Mouse (Mus musculus): ENCODE results near the gene Zfp654. TPM values are rescaled to one million over a fixed set of nuclear protein-coding genes. Genes with fewer than 3 reads are reported as not detected.
A peak's percentile ranks its signal among the peaks of the same experiment; 100 is the strongest.

Zfp654 gene
- polyA plus RNA-seq, 1 experiment from 2014 or later, result 7.3 TPM

DNA sequence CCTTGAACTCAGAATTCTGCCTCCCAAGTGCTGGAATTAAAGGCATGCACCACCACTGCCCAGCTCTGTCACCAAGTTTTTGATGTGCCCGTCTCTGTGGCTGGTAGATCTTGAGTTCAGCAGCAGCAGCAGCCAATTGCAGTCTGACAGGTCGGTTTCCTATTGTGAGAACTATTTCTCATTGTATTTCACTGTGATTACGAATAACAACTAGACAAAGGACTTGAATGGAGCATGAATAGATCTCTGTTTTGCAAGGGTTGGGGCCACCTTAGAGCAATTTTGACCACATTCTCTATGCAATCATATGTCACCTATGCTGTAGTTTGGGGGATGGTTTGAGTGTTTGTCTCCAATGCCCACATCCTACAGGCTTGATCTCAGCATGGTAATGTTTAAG lies 29.5 kb upstream of the Zfp654 start:
- H3K4me1 ChIP-seq (replicated peaks; ENCODE audit: control insufficient read depth, insufficient read depth, low read length), result 0 out of 2 replicates have a peak, but pooled peaks cover 2% of the 10 kb centered on the region
- no peak overlapping the region for H3K4me2 ChIP-seq
- DNase-seq (ENCODE audit: low spot score) (no peak), ATAC-seq (replicated peaks; ENCODE audit: low FRiP score) (no peak)
- H3K9me3 ChIP-seq (ENCODE audit: control insufficient read depth, low read length), result no peaks in the 10 kb centered on the region
- H3K4me3 ChIP-seq (ENCODE audit: low read depth, low read length), result no peak overlapping the region
- WGBS, result 74% methylated on average over 3 of the region's 3 CpGs
- H3K27me3 ChIP-seq (replicated peaks; ENCODE audit: control insufficient read depth, insufficient read depth, low read length), result no peaks in the 10 kb centered on the region
- H3K27ac ChIP-seq (ENCODE audit: low read depth, low read length), result no peak overlapping the region
- no peak overlapping the region for H3K9ac ChIP-seq (ENCODE audit: low read depth, low read length)
- H3K36me3 ChIP-seq (ENCODE audit: control insufficient read depth, insufficient read depth, low read length), result no peaks in the 10 kb centered on the region

DNA sequence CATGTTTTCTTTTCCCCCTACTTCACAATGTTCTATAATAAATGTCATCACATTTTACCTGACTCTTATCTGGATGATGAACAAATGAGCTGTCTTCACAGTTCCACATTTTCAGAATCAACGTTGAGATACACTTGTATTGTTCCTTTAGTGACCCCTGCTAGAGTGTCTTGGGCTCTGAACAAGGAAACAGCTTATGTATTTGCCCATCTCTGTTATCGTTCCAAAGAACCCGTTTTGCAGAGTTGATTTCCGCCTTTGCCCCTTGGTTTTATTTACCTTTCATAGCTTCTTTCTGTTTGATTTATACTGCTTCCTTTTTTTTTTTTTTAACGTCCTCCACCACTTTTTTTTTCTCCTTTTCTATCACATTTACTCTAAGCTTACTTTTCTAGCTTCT lies 28.3 kb upstream of the Zfp654 start:
- no peaks in the 10 kb centered on the region for H3K9me3 ChIP-seq (ENCODE audit: control insufficient read depth, low read length)
- no peaks in the 10 kb centered on the region for H3K36me3 ChIP-seq (ENCODE audit: control insufficient read depth, insufficient read depth, low read length)
- WGBS, result 64% methylated on average over 5 of the region's 5 CpGs

DNA sequence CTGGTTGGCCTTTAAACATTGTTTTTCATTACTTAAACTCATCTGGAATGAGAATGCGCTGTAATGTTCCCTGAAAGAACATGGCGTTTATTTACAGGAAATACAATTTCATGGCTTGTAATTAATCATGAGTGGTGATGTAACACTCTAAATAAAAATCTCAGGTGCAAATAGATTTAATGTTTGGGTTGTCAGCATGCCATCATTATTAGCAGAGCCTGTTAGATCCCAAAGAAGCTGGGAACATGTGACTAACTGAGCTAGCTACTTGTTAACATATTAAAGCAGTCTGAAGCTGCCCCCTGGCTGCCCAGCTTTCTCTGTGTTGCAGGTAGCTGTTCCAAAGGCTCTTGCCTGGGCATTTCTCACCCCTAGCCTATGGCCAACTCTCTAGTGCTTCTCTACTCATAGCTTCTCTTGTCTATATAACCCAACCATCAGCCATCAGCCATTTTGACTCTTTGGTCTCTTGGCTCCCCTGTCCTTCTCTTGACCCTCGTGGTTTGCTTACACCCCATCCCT lies 27.2 kb upstream of the Zfp654 start:
- no peak overlapping the region for H3K9ac ChIP-seq (ENCODE audit: low read depth, low read length)
- H3K4me1 ChIP-seq (replicated peaks; ENCODE audit: control insufficient read depth, insufficient read depth, low read length), result no peaks in the 10 kb centered on the region
- ATAC-seq (replicated peaks; ENCODE audit: low FRiP score) (no peak), DNase-seq (ENCODE audit: low spot score) (no peak)
- H3K36me3 ChIP-seq (ENCODE audit: control insufficient read depth, insufficient read depth, low read length), result no peaks in the 10 kb centered on the region
- H3K4me2 ChIP-seq, result no peak overlapping the region
- H3K4me3 ChIP-seq (ENCODE audit: low read depth, low read length), result no peak overlapping the region
- WGBS, result 83% methylated on average over 3 of the region's 3 CpGs
- no peak overlapping the region for H3K27ac ChIP-seq (ENCODE audit: low read depth, low read length)
- no peaks in the 10 kb centered on the region for H3K27me3 ChIP-seq (replicated peaks; ENCODE audit: control insufficient read depth, insufficient read depth, low read length)
- no peaks in the 10 kb centered on the region for H3K9me3 ChIP-seq (ENCODE audit: control insufficient read depth, low read length)

More for the DNA sequence above, 28.3 kb upstream of the Zfp654 start:
- no peak overlapping the region for H3K9ac ChIP-seq (ENCODE audit: low read depth, low read length)
- DNase-seq (ENCODE audit: low spot score) (no peak), ATAC-seq (replicated peaks; ENCODE audit: low FRiP score) (no peak)
- H3K27ac ChIP-seq (ENCODE audit: low read depth, low read length), result no peak overlapping the region
- no peak overlapping the region for H3K4me2 ChIP-seq
- H3K27me3 ChIP-seq (replicated peaks; ENCODE audit: control insufficient read depth, insufficient read depth, low read length), result no peaks in the 10 kb centered on the region
- H3K4me1 ChIP-seq (replicated peaks; ENCODE audit: control insufficient read depth, insufficient read depth, low read length), result 0 out of 2 replicates have a peak, but pooled peaks cover 2% of the 10 kb centered on the region
- H3K4me3 ChIP-seq (ENCODE audit: low read depth, low read length), result no peak overlapping the region

DNA sequence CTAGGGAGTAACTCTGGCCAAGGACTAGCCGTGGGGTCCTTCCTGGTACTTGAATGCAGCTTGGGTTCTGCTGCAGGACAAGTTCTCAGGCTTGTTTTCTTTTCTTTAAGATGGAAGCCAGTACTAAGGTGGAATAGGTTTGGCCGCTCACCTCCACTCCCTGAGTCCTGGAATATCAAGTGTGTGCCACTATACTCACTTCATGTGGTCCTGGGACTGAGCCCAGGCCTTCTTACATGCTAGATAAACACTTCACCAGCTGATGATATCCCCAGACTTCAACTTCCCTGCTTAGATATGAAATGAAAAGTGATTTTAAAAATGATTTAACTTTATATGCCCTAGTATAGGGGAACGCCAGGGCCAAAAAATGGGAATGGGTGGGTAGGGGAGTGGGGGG lies 25.9 kb upstream of the Zfp654 start:
- no peaks in the 10 kb centered on the region; the same call in 1 of the 2 replicates for H3K4me1 ChIP-seq (replicated peaks; ENCODE audit: control insufficient read depth, insufficient read depth, low read length)
- H3K36me3 ChIP-seq (ENCODE audit: control insufficient read depth, insufficient read depth, low read length), result no peaks in the 10 kb centered on the region
- no peak for ATAC-seq (replicated peaks; ENCODE audit: low FRiP score)
- no peaks in the 10 kb centered on the region for H3K9me3 ChIP-seq (ENCODE audit: control insufficient read depth, low read length)
- WGBS, result 88% methylated on average over 3 of the region's 3 CpGs
- H3K4me3 ChIP-seq (ENCODE audit: low read depth, low read length), result no peak overlapping the region
- DNase-seq (ENCODE audit: low spot score), result no peak
- no peak overlapping the region for H3K27ac ChIP-seq (ENCODE audit: low read depth, low read length)
- no peak overlapping the region for H3K4me2 ChIP-seq
- no peaks in the 10 kb centered on the region for H3K27me3 ChIP-seq (replicated peaks; ENCODE audit: control insufficient read depth, insufficient read depth, low read length)
- no peak overlapping the region for H3K9ac ChIP-seq (ENCODE audit: low read depth, low read length)

DNA sequence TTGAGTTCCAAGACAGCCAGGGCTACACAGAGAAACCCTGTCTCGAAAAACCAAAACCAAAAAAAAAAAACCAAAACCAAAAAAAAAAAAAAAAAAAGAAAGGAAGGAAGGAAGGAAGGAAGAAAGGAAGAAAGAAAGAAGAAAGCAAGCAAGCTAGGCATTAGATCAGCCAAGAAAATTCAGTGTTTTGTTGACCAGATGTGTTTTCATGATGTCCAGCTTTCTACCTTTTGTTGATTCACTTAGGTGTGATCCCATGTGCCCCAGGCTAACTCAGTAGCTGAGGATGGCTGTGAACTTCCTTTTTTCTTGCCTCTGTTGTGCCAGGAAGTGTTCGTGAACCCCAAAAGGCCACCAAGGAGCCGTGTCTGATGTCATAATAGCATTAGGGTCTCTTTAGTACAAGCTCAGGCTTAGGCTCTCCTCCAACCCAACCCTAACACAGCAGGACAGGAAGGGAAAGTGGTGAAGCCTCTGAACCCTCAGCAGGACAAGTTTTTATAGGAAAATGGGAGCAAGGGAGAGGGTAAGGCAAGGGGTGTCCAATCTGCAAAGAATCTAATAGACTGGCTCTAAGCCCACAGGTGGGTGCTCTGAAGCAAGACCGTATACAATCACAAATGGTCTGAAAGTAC lies 25.3 kb upstream of the Zfp654 start:
- 75% methylated on average over 4 of the region's 4 CpGs for WGBS

DNA sequence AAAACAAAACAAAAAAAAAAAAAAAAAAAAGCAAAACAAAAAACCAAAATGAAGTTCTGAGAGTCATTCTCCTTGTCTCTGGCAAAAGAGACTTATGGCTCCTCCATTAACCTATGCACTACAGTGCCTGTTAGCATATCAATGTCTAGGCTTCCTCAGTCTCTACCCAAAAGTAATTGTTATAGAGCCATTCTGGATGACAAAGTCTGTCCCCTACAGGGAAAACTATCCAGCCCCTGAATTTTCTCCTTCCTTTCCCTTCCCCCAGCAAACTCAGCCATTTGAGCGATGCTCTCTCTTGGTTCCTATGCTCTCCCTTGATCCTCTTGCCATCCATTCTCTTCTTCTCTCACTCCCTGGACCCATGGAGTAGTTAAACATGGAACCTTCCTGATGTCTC lies 24.4 kb upstream of the Zfp654 start:
- H3K9me3 ChIP-seq (ENCODE audit: control insufficient read depth, low read length), result no peaks in the 10 kb centered on the region
- ATAC-seq (replicated peaks; ENCODE audit: low FRiP score) (no peak), DNase-seq (ENCODE audit: low spot score) (no peak)
- no peak overlapping the region for H3K9ac ChIP-seq (ENCODE audit: low read depth, low read length)
- no peaks in the 10 kb centered on the region for H3K36me3 ChIP-seq (ENCODE audit: control insufficient read depth, insufficient read depth, low read length)
- no peak overlapping the region for H3K27ac ChIP-seq (ENCODE audit: low read depth, low read length)
- no peak overlapping the region for H3K4me3 ChIP-seq (ENCODE audit: low read depth, low read length)
- H3K4me2 ChIP-seq, result no peak overlapping the region
- no peaks in the 10 kb centered on the region; the same call in 1 of the 2 replicates for H3K4me1 ChIP-seq (replicated peaks; ENCODE audit: control insufficient read depth, insufficient read depth, low read length)
- WGBS, result 100% methylated on average over 1 of the region's 1 CpGs
- no peaks in the 10 kb centered on the region for H3K27me3 ChIP-seq (replicated peaks; ENCODE audit: control insufficient read depth, insufficient read depth, low read length)

More for the DNA sequence above, 25.3 kb upstream of the Zfp654 start:
- Histone ChIP-seq H3K27me3 (replicated peaks; ENCODE audit: control insufficient read depth, insufficient read depth, low read length) (no peaks in the 10 kb centered on the region), H3K27ac (ENCODE audit: low read depth, low read length) (no peak overlapping the region), H3K36me3 (ENCODE audit: control insufficient read depth, insufficient read depth, low read length) (no peaks in the 10 kb centered on the region), H3K4me3 (ENCODE audit: low read depth, low read length) (no peak overlapping the region), H3K4me1 (replicated peaks; ENCODE audit: control insufficient read depth, insufficient read depth, low read length) (no peaks in the 10 kb centered on the region; the same call in 1 of the 2 replicates), H3K9me3 (ENCODE audit: control insufficient read depth, low read length) (no peaks in the 10 kb centered on the region), H3K4me2 (no peak overlapping the region), H3K9ac (ENCODE audit: low read depth, low read length) (no peak overlapping the region)
- DNase-seq (ENCODE audit: low spot score) (no peak), ATAC-seq (replicated peaks; ENCODE audit: low FRiP score) (no peak)

DNA sequence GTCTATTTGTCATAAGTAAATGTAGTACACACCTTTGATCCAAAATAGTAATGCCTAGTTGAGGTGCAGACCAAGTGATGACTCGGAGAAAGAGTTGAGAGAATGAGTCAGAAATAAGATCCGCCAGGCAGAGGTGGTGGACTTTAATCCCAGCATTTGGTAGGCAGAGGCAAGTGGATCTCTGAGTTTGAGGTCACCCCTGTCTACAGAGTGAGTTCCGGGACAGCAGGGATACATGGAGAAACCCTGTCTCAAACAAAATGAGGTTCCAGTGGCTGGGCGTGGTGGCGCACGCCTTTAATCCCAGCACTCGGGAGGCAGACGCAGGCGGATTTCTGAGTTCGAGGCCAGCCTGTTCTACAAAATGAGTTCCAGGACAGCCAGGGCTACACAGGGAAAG lies 23.9 kb upstream of the Zfp654 start:
- Histone ChIP-seq H3K9me3 (ENCODE audit: control insufficient read depth, low read length) (no peaks in the 10 kb centered on the region), H3K27ac (ENCODE audit: low read depth, low read length) (no peak overlapping the region), H3K9ac (ENCODE audit: low read depth, low read length) (no peak overlapping the region), H3K4me1 (replicated peaks; ENCODE audit: control insufficient read depth, insufficient read depth, low read length) (no peaks in the 10 kb centered on the region; the same call in 1 of the 2 replicates), H3K4me2 (no peak overlapping the region), H3K36me3 (ENCODE audit: control insufficient read depth, insufficient read depth, low read length) (no peaks in the 10 kb centered on the region), H3K4me3 (ENCODE audit: low read depth, low read length) (no peak overlapping the region), H3K27me3 (replicated peaks; ENCODE audit: control insufficient read depth, insufficient read depth, low read length) (no peaks in the 10 kb centered on the region)
- 96% methylated on average over 10 of the region's 10 CpGs for WGBS
- no peak for ATAC-seq (replicated peaks; ENCODE audit: low FRiP score)
- no peak for DNase-seq (ENCODE audit: low spot score)

DNA sequence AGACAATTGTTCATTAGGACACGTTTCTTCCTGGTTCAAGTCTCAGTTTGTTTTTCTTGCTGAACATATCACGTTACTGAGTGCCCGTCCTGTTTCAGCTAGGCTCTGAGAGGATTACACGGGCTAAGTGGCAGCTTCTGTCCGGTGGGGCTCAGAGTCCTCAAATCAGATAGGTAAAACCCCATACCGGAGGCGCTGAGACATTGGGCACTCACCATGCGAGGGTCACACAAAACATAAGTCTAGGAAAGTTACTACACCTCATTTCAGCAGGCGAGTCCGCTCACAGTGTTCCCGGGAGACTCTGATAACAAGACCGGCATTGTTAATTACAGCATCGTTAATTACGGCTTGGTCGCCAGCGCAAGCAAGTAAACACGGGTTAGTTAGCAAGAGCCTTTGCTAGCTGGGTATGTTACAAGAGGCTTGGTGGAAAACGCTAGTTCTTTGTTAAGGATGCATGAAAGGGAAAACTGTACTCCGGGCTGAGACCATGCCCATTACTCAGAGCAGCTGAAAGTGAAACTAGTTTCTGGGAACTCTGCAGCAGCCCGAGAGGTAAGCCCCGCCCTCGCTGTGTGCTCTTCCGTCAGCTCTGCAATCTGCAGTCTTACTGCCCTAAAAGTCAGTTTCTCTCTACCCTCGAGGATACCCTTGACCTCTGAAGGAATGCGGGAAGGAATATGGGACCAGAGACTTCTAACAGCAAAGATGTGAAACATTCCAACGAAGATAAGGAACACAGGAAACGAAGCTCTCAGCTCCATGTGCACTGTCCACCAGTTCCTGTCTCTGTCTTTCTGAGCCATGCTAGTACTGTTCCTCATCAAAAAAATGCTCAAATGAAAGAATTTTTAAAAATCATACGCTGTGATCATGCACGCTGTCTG lies 22.2 kb upstream of the Zfp654 start:
- 2% methylated on average over 29 of the region's 29 CpGs for WGBS
- DNase-seq (ENCODE audit: low spot score), result peak; percentile 82
- no peaks in the 10 kb centered on the region; the same call in 1 of the 2 replicates for H3K4me1 ChIP-seq (replicated peaks; ENCODE audit: control insufficient read depth, insufficient read depth, low read length)
- peak overlapping the region; percentile 89 for H3K27ac ChIP-seq (ENCODE audit: low read depth, low read length)
- H3K27me3 ChIP-seq (replicated peaks; ENCODE audit: control insufficient read depth, insufficient read depth, low read length), result no peaks in the 10 kb centered on the region
- peak overlapping the region; percentile 75 for H3K4me2 ChIP-seq
- H3K9ac ChIP-seq (ENCODE audit: low read depth, low read length), result peak overlapping the region; percentile 89
- no peaks in the 10 kb centered on the region for H3K36me3 ChIP-seq (ENCODE audit: control insufficient read depth, insufficient read depth, low read length)
- H3K4me3 ChIP-seq (ENCODE audit: low read depth, low read length), result peak overlapping the region; percentile 77
- peak; percentile 94 for ATAC-seq (replicated peaks; ENCODE audit: low FRiP score)
- no peaks in the 10 kb centered on the region for H3K9me3 ChIP-seq (ENCODE audit: control insufficient read depth, low read length)

Data from liver, embryonic 11.5 days (tissue).